Mouse (Mus musculus): ENCODE measurements around the gene Hpse. TPM values are rescaled to one million over a fixed set of nuclear protein-coding genes. Genes with fewer than 3 reads are reported as not detected.

The Hpse gene
- polyA plus RNA-seq (2012; fragmentation: generic; extraction: Trizol): 0.44 TPM
- long read RNA-seq, experiment 1, partial matches to known transcripts: 0 of 3 reads
- long read RNA-seq, experiment 1, other reads (novel, unspliced or antisense): 1 of 3 reads
- long read RNA-seq, experiment 2, transcript Hpse-201 (12 exons, 3,117 nt): major isoform, 23 of 27 reads
- long read RNA-seq, experiment 2, partial matches to known transcripts: 0 of 27 reads
- long read RNA-seq, experiment 2, other reads (novel, unspliced or antisense): 4 of 27 reads

DNA sequence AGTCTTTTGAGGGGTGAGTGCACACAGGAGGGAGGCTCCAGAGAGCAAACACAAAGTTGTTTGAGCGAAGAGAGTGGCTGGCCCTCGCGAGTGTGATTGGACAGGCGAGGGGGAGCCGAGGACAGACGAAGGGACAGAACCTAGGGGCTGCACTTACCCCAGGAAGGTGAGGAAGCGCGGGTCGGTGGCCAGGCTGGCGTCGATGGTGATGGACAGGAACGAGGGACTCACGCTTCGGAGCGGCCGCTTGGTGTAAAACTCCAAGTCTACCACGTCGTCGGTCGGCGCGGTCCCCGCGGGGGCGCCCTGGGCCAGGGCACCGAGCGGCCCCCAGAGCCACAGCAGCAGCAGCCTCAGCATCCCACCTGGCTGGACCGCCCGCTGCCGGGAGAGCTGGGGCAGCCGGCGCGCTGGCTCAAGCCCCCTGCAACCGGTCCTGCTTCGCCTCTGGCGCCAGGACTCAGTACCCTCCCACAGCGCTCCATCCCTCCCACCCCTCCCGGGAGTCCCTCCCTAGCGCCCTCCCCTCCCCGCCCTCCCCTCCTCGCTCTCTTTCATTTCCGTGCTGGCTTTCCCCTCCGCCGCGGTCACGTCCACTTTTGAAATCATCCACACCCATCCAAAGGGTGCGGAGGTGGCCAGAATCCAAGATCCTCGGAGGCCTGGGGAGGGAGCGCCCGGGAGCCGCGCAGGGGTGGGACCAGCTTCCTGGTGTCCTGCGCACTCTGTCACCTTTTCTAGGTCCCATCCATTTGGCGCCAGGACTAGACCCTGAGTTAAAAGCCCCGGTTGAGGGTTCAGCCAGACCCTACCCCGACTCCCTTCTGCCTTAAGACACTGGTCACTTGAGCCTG, at the start of gene Hpse:
Gene Hpse, minus strand, starts transcription at position 482 of the 854 bp plus-strand sequence.
- TF ChIP-seq CEBPB (IDR thresholded peaks at IDR 0.05; ENCODE audit: low read depth) (no peak), MYOD1 (IDR thresholded peaks at IDR 0.05; ENCODE audit: control insufficient read depth, insufficient read length, low read depth) (no peak), FOSL1 (IDR thresholded peaks at IDR 0.05; ENCODE audit: insufficient read depth, low read length, poor library complexity, severe bottlenecking) (no peak), MAX (IDR thresholded peaks at IDR 0.05) (no peak), USF1 (IDR thresholded peaks at IDR 0.05; ENCODE audit: low read depth) (no peak)
- no peak within 1 kb of the TSS for H3K4me3 ChIP-seq (ENCODE audit: insufficient read depth, poor library complexity, severe bottlenecking)

DNA sequence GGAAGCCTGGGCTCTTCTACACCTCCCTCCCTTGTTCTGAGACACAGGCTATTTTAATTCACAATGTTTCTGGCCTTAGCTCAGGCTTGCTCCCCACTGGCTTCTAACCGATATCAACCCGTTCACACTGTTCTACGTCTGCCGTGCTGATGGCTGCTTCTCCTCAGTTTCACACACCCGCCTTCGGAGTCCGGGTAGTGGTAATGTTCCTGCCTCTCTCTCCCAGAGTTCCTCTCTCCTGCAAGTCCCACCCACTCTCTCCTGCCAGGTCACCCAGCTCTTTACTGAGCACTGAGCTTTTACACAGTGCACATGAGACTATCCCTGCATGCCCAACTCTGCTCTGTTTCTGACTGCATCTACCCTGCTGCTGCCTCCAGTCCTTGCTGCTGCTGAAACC, 46.5 kb upstream of the Hpse start:
- H3K4me3 ChIP-seq (ENCODE audit: insufficient read depth, poor library complexity, severe bottlenecking): no peak overlapping the region
- H3K36me3 ChIP-seq (ENCODE audit: control insufficient read depth, insufficient read depth): peaks cover 30% of the 10 kb centered on the region
- H3K79me2 ChIP-seq (ENCODE audit: control insufficient read depth, insufficient read depth): no peaks in the 10 kb centered on the region
- no peaks in the 10 kb centered on the region for H3K27me3 ChIP-seq (ENCODE audit: control insufficient read depth, insufficient read depth, insufficient read length)
- H3K79me3 ChIP-seq (ENCODE audit: low read depth): no peaks in the 10 kb centered on the region
- no peak for TF ChIP-seq MYOD1 (IDR thresholded peaks at IDR 0.05; ENCODE audit: control insufficient read depth, insufficient read length, low read depth)
- no peak for TF ChIP-seq MAX (IDR thresholded peaks at IDR 0.05)
- TF ChIP-seq CTCF (IDR thresholded peaks at IDR 0.05; ENCODE audit: control insufficient read depth, insufficient read depth, insufficient read length): no peak
- no peak overlapping the region for H3ac ChIP-seq (ENCODE audit: control insufficient read depth, insufficient read length, low read depth)

More for the DNA sequence above, at the start of gene Hpse:
- peak within 1 kb of the TSS; percentile 54 for H3ac ChIP-seq (ENCODE audit: control insufficient read depth, insufficient read length, low read depth)
- H3K79me2 ChIP-seq (ENCODE audit: control insufficient read depth, insufficient read depth): no peaks in the 10 kb centered on the region
- no peaks in the 10 kb centered on the region for H3K27me3 ChIP-seq (ENCODE audit: control insufficient read depth, insufficient read depth, insufficient read length)
- no peaks in the 10 kb centered on the region for H3K79me3 ChIP-seq (ENCODE audit: low read depth)
- H3K36me3 ChIP-seq (ENCODE audit: control insufficient read depth, insufficient read depth): no peaks in the 10 kb centered on the region

DNA sequence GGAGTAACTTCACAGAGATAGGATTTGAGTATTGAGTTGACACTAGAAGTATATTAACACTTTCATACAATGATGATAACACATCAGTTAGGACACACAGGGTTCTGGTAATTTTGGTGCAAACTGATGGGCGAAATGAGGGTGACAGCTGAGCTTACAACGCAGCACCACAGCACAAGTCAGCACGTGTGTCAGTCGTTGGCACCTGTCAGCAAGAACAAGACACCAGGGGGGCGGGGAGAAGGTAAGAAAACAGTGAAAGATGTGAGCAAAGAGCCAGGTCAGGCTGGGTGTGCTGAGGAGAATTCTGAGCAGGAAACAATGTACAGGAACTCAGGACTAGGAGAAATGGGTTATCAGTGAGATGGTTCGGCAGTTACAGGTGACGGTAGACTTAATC, 42.2 kb upstream of the Hpse start:
- Histone ChIP-seq H3K79me3 (ENCODE audit: low read depth) (no peaks in the 10 kb centered on the region), H3K4me3 (ENCODE audit: insufficient read depth, poor library complexity, severe bottlenecking) (no peak overlapping the region), H3ac (ENCODE audit: control insufficient read depth, insufficient read length, low read depth) (no peak overlapping the region), H3K79me2 (ENCODE audit: control insufficient read depth, insufficient read depth) (no peaks in the 10 kb centered on the region), H3K27me3 (ENCODE audit: control insufficient read depth, insufficient read depth, insufficient read length) (no peaks in the 10 kb centered on the region), H3K36me3 (ENCODE audit: control insufficient read depth, insufficient read depth) (peaks cover 16% of the 10 kb centered on the region)
- TF ChIP-seq MYOG (IDR thresholded peaks at IDR 0.05; ENCODE audit: control insufficient read depth, extremely low read depth, insufficient read length) (no peak), USF1 (IDR thresholded peaks at IDR 0.05; ENCODE audit: low read depth) (no peak), MAX (IDR thresholded peaks at IDR 0.05) (no peak), MYOD1 (IDR thresholded peaks at IDR 0.05; ENCODE audit: control insufficient read depth, insufficient read length, low read depth) (no peak), CEBPB (IDR thresholded peaks at IDR 0.05; ENCODE audit: low read depth) (no peak), FOSL1 (IDR thresholded peaks at IDR 0.05; ENCODE audit: insufficient read depth, low read length, poor library complexity, severe bottlenecking) (no peak), CTCF (IDR thresholded peaks at IDR 0.05; ENCODE audit: control insufficient read depth, insufficient read depth, insufficient read length) (no peak)

DNA sequence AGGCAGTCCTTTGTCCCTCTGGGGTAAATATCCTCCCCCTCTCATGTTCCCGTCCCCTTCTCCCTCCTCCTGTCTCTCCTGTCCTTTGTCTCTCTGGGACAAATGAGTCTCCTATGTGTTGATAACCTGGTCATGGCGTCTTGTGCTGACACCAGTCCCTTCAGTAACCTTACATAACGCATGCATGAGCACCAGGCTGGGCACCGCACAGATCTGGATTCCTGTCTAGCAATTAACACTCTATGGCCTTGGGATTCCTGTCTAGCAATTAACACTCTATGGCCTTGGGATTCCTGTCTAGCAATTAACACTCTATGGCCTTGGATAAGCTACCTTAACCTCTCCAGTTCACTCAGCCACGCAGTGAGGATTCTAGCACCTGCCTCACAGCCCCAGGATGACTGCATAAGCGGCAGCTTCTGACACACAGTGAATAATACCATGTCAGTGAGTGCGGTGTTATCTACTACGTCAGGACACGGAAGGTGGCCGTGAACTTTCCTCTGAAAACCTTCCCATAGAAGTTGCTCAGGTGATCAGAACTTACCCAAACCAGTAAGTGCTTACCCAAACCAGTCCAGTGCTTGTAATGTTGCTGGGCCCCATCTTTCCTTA, 40.6 kb upstream of the Hpse start:
- no peaks in the 10 kb centered on the region for H3K79me3 ChIP-seq (ENCODE audit: low read depth)
- H3ac ChIP-seq (ENCODE audit: control insufficient read depth, insufficient read length, low read depth): no peak overlapping the region
- no peak overlapping the region for H3K4me3 ChIP-seq (ENCODE audit: insufficient read depth, poor library complexity, severe bottlenecking)
- H3K79me2 ChIP-seq (ENCODE audit: control insufficient read depth, insufficient read depth): no peaks in the 10 kb centered on the region
- TF ChIP-seq MYOD1 (IDR thresholded peaks at IDR 0.05; ENCODE audit: control insufficient read depth, insufficient read length, low read depth): no peak
- TF ChIP-seq MYOG (IDR thresholded peaks at IDR 0.05; ENCODE audit: control insufficient read depth, extremely low read depth, insufficient read length): no peak
- TF ChIP-seq CTCF (IDR thresholded peaks at IDR 0.05; ENCODE audit: control insufficient read depth, insufficient read depth, insufficient read length): no peak
- no peak for TF ChIP-seq FOSL1 (IDR thresholded peaks at IDR 0.05; ENCODE audit: insufficient read depth, low read length, poor library complexity, severe bottlenecking)
- TF ChIP-seq CEBPB (IDR thresholded peaks at IDR 0.05; ENCODE audit: low read depth): no peak
- no peak for TF ChIP-seq MAX (IDR thresholded peaks at IDR 0.05)
- no peak for TF ChIP-seq USF1 (IDR thresholded peaks at IDR 0.05; ENCODE audit: low read depth)
- peaks cover 8% of the 10 kb centered on the region for H3K36me3 ChIP-seq (ENCODE audit: control insufficient read depth, insufficient read depth)
- H3K27me3 ChIP-seq (ENCODE audit: control insufficient read depth, insufficient read depth, insufficient read length): no peaks in the 10 kb centered on the region

DNA sequence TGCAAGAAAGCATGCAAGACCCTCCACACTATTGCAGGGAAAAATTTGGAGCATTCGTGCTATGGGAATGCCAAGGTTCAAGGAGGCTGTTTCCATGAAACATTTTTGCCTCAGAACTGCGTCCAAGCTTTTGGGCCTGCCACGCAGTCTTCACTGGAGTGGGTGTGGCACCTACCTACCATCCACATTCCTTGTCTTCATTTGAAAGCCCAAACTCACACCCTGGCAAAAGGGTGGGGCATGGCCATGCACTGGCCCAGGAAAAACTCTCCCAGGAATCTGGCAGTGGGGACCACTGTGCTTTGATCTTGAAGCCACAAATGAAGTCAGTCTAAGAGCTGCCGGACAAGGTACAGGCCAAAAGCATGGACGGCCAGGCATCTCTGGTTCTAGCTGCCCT, 38.6 kb upstream of the Hpse start:
- Histone ChIP-seq H3ac (ENCODE audit: control insufficient read depth, insufficient read length, low read depth) (no peak overlapping the region), H3K79me3 (ENCODE audit: low read depth) (no peaks in the 10 kb centered on the region), H3K36me3 (ENCODE audit: control insufficient read depth, insufficient read depth) (no peaks in the 10 kb centered on the region), H3K27me3 (ENCODE audit: control insufficient read depth, insufficient read depth, insufficient read length) (peaks cover 3% of the 10 kb centered on the region), H3K4me3 (ENCODE audit: insufficient read depth, poor library complexity, severe bottlenecking) (no peak overlapping the region), H3K79me2 (ENCODE audit: control insufficient read depth, insufficient read depth) (no peaks in the 10 kb centered on the region)
- TF ChIP-seq CEBPB (IDR thresholded peaks at IDR 0.05; ENCODE audit: low read depth) (no peak), FOSL1 (IDR thresholded peaks at IDR 0.05; ENCODE audit: insufficient read depth, low read length, poor library complexity, severe bottlenecking) (no peak), USF1 (IDR thresholded peaks at IDR 0.05; ENCODE audit: low read depth) (no peak), MYOD1 (IDR thresholded peaks at IDR 0.05; ENCODE audit: control insufficient read depth, insufficient read length, low read depth) (no peak), MAX (IDR thresholded peaks at IDR 0.05) (no peak), MYOG (IDR thresholded peaks at IDR 0.05; ENCODE audit: control insufficient read depth, extremely low read depth, insufficient read length) (no peak), CTCF (IDR thresholded peaks at IDR 0.05; ENCODE audit: control insufficient read depth, insufficient read depth, insufficient read length) (no peak)

Data from C2C12 (cell line).